Mouse (Mus musculus) hindbrain, embryonic 16.5 days (tissue): ENCODE measurements around the gene Slc29a1. TPM values are rescaled to one million over a fixed set of nuclear protein-coding genes. Genes with fewer than 3 reads are reported as not detected.

ENCODE experiments used
- ATAC-seq: fragments of 200-750 bp; cut with Nextera tagmentation; 2 replicates; pipeline ENCODE4 v1.8.0; 2017; ENCODE audit warnings: moderate TSS enrichment, moderate library complexity
- H3K27ac ChIP-seq: fragments of 300-500 bp; sonication (generic); 2 replicates; pipeline ENCODE4 v1.5.1; 2014; ENCODE audit warnings: low read depth, mild to moderate bottlenecking, control low read depth, low read length, moderate library complexity
- H3K27me3 ChIP-seq: fragments of 300-500 bp; sonication (generic); replicated peaks from 2 replicates; pipeline ENCODE4 v1.6.1; 2014; ENCODE audit warnings: low read length; ENCODE audit not compliant: control insufficient read depth, insufficient read depth
- H3K36me3 ChIP-seq: fragments of 300-500 bp; sonication (generic); 2 replicates; pipeline ENCODE4 v1.6.1; 2014; ENCODE audit warnings: mild to moderate bottlenecking, low read length, moderate library complexity, mixed read lengths; ENCODE audit not compliant: control insufficient read depth, insufficient read depth
- H3K4me1 ChIP-seq: fragments of 300-500 bp; sonication (generic); 2 replicates; pipeline ENCODE4 v1.6.1; 2014; ENCODE audit warnings: low read depth, low read length; ENCODE audit not compliant: control insufficient read depth, insufficient read depth
- H3K4me2 ChIP-seq: fragments of 300-500 bp; sonication (generic); 2 replicates; pipeline ENCODE4 v1.6.1; 2014; ENCODE audit warnings: mild to moderate bottlenecking, low read length, control low read depth, moderate library complexity
- H3K4me3 ChIP-seq: fragments of 300-500 bp; sonication (generic); 2 replicates; pipeline ENCODE4 v1.5.1; 2014; ENCODE audit warnings: mild to moderate bottlenecking, low read length, control low read depth, moderate library complexity
- H3K9ac ChIP-seq: fragments of 300-500 bp; sonication (generic); 2 replicates; pipeline ENCODE4 v1.6.1; 2014; ENCODE audit warnings: low read depth, mild to moderate bottlenecking, control low read depth, low read length, moderate library complexity
- H3K9me3 ChIP-seq: fragments of 300-500 bp; sonication (generic); 2 replicates; pipeline ENCODE4 v1.6.1; 2014; ENCODE audit warnings: mild to moderate bottlenecking, low read length, moderate library complexity; ENCODE audit not compliant: control insufficient read depth
- WGBS: fragments of 180-500 bp; shearing (Covaris S2); extraction: QIAGEN DNeasy Blood & Tissue Kit; methylation state at CpG from one replicate; pipeline ENCODE4 v1.1.7; 2014; 5-methylcytosine and 5-hydroxymethylcytosine counted together
- polyA plus RNA-seq: library from polyadenylated mRNA; unstranded; fragments of >200 nt; fragmentation: Nextera tagmentation; extraction: Ambion mirVana; gene quantifications from 2 replicates; pipeline ENCODE4 v1.2.1, GENCODE M21; 2015

The Slc29a1 gene
- polyA plus RNA-seq, 1 experiment from 2014 or later, result 56.5 TPM

DNA sequence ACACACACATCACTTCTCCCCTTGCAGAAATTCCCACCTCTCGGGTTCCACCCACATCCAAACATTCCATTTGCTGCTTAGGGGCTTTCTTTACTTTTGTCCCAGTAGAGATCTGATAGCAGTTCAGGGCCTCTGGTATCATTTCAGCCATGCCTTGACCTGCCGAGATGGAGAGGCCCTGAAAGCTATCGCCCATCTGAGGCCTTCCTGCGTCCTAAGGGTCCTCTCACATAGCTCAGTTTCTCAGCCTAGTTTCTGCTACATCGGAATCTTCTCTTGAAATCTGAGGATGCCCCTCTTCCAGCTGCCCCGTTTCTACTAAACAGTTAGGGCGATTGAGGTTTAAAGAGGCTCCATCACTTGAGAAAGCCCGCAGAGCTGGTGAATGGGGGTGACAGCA lies 5.2 kb downstream of the Slc29a1 start:
- H3K4me3 ChIP-seq, result peak overlapping the region; percentile 56
- peak overlapping the region; percentile 81 for H3K4me2 ChIP-seq
- WGBS, result 44% methylated on average over 8 of the region's 8 CpGs
- peaks cover 37% of the 10 kb centered on the region for H3K4me1 ChIP-seq
- peaks cover 2% of the 10 kb centered on the region; the same call in 1 of the 2 replicates for H3K27me3 ChIP-seq
- H3K36me3 ChIP-seq, result no peaks in the 10 kb centered on the region
- no peak overlapping the region; the same call in 1 of the 2 replicates for H3K27ac ChIP-seq
- no peaks in the 10 kb centered on the region for H3K9me3 ChIP-seq
- peak overlapping the region; percentile 69; the same call in 1 of the 2 replicates for H3K9ac ChIP-seq
- ATAC-seq, result no peak

DNA sequence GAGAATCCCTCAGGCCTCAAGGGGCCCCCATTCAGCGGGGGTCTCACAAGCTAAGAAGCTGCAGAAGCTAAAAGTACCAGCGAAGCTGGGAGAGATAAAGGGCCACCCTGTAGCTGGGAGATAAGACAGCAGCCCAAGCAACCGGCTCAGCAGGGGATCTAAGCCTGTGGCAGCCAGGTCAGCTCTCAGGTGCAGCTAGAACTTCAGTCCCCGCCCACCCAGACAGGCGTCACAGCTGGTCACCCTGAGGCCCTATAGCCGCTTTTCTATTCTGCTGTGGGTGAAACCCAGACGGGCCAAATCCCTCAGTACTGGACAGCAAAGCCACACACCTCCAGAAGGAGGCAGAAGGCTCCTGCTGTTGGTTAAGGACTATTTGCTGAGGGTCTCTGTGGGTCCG lies 5.9 kb downstream of the Slc29a1 start:
- Histone ChIP-seq H3K4me3 (no peak overlapping the region), H3K4me1 (peaks cover 35% of the 10 kb centered on the region), H3K9ac (no peak overlapping the region), H3K9me3 (no peaks in the 10 kb centered on the region), H3K36me3 (no peaks in the 10 kb centered on the region), H3K27ac (no peak overlapping the region), H3K27me3 (peaks cover 2% of the 10 kb centered on the region; the same call in 1 of the 2 replicates), H3K4me2 (peak overlapping the region; percentile 81)
- no peak for ATAC-seq
- 29% methylated on average over 8 of the region's 8 CpGs for WGBS

DNA sequence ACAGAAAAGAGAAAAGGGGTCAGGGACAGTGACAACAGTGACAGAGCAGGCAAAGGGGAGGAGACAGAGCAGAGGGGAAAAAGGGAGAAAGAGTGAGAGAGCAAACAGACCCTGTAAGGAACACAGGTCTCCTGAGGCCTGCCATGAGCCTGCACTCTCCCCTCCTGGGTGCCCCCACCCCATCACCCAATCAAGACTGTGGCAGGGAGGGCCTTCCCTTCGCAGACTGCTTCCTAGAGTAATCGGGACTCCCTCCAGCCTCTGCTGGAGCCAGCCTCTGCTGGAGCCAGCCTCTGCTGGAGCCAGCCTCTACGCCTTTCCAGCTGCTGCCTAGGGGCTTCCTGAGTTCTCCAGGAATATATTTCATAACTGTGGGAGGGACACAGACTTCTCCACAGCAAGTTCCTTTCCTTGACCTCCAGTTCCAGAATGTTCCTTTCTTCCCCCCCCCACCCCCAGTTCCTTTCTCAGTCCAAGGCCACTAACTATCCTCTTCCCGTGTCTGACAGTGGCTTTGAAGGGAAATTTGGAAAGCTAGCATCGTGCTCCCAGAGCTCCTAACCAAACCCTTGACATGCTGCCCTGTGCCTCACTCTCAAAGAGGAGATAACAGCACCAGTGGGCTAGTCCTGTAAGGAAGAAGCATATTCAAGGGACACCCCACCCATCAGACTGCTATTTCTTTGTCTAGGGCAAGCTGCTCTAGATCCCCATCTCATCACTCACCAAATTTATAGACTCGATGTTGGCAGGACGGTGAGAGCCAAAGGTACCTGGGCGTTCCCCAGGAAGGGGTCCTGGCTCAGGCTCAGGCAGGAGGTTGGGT lies 6.6 kb downstream of the Slc29a1 start:
- no peak overlapping the region for H3K4me3 ChIP-seq
- WGBS, result 59% methylated on average over 8 of the region's 8 CpGs
- no peak for ATAC-seq
- H3K4me1 ChIP-seq, result peaks cover 35% of the 10 kb centered on the region
- H3K4me2 ChIP-seq, result peak overlapping the region; percentile 16
- H3K9ac ChIP-seq, result peak overlapping the region; percentile 44; the same call in 1 of the 2 replicates
- H3K36me3 ChIP-seq, result no peaks in the 10 kb centered on the region
- H3K9me3 ChIP-seq, result no peaks in the 10 kb centered on the region
- peaks cover 2% of the 10 kb centered on the region; the same call in 1 of the 2 replicates for H3K27me3 ChIP-seq
- H3K27ac ChIP-seq, result no peak overlapping the region

DNA sequence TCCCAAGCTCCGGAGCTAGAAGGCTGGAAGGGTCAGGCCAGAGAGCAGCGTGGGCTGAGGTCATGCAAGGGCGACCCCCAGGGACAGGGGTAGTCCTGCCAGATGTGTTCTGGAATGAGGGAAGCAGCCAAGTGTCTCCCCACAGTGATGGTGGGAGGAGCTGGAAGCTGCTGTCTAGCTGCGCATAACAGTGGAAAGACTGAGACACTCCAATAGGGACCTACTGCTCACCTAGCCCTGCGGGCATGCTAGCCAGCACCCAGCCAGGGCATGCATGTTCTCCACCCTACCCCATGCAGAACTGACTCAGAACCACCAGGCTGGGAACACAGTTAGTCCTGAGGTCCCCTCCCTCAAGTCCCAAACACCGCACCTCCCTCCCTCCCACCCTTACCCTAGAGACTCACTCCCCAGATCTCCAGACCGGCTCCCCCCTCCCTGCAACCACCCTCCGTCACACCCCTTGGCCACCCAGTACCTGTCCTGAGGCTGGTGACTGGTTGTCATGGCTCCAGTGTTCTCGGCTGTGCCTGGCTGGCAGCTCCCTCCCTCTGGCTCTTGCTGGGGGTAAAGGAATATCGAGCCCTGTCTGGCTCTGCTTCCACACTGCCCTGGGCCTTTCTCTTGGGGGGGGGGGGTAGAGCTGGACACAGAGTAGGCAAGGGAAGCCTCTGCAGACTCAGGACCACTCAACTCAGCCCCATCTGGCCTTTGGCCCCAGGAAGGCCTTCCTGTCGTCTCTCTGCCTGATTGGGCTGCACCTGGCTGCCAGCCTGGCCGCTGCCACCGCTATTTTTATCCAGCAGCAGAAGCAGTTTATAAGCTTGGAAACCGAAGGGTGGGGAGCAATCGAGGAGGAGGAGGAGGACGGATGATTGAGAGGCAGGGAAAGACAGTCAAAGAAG lies 7.5 kb downstream of the Slc29a1 start:
- 42% methylated on average over 15 of the region's 16 CpGs for WGBS
- Histone ChIP-seq H3K36me3 (no peaks in the 10 kb centered on the region), H3K27ac (no peak overlapping the region), H3K9ac (peak overlapping the region; percentile 44; the same call in 1 of the 2 replicates), H3K27me3 (peaks cover 2% of the 10 kb centered on the region; the same call in 1 of the 2 replicates), H3K4me3 (no peak overlapping the region), H3K4me2 (peak overlapping the region; percentile 16), H3K9me3 (no peaks in the 10 kb centered on the region), H3K4me1 (peaks cover 35% of the 10 kb centered on the region)
- no peak for ATAC-seq

DNA sequence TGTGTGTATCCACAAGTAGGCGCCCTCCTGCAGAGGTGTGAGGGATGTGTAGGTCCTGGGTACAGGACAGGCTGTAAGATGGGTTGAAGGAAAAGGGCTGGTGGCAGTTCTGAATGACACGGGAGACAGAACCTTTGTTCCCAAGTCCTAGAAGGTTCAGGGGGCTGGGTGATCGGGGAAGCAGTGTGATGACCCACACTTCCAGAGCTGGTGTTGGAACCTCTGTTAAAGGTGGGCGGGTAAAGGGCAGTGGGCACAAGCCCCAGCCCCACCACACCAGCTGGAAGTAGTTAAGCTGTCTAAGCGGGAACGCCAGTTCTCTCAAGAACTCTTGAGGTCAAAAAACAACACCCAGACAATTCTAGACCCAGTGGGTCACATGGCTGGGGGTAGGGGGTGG lies 9.0 kb downstream of the Slc29a1 start:
- H3K36me3 ChIP-seq, result no peaks in the 10 kb centered on the region
- peaks cover 22% of the 10 kb centered on the region for H3K4me1 ChIP-seq
- H3K4me2 ChIP-seq, result no peak overlapping the region
- peaks cover 2% of the 10 kb centered on the region; the same call in 1 of the 2 replicates for H3K27me3 ChIP-seq
- no peak overlapping the region for H3K4me3 ChIP-seq
- WGBS, result 86% methylated on average over 6 of the region's 6 CpGs
- no peak for ATAC-seq
- H3K9ac ChIP-seq, result no peak overlapping the region
- no peak overlapping the region for H3K27ac ChIP-seq
- no peaks in the 10 kb centered on the region for H3K9me3 ChIP-seq

DNA sequence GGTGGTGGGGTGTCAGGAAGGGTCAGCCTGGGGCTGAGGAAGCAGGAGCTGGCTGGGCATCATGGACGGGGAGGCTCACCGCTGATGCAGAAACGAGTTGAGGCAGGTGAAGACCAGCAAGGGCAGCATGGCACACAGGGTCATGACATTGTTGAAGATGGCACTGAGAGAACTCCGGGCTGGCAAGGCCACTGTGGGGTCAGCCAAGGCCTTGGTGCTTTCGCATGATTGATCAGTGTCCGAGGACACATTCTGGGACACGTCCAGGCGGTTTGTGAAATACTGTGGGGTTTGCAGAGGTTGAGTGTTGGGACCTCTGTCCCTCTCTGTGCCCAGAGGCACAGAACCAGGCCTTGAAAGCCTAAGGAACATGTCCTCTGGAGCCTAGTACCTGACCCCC lies 9.6 kb downstream of the Slc29a1 start:
- Histone ChIP-seq H3K36me3 (no peaks in the 10 kb centered on the region), H3K4me3 (no peak overlapping the region), H3K9ac (no peak overlapping the region), H3K27ac (no peak overlapping the region), H3K4me2 (no peak overlapping the region), H3K27me3 (peaks cover 2% of the 10 kb centered on the region; the same call in 1 of the 2 replicates), H3K4me1 (peaks cover 25% of the 10 kb centered on the region), H3K9me3 (no peaks in the 10 kb centered on the region)
- no peak for ATAC-seq
- WGBS, result 88% methylated on average over 8 of the region's 8 CpGs

DNA sequence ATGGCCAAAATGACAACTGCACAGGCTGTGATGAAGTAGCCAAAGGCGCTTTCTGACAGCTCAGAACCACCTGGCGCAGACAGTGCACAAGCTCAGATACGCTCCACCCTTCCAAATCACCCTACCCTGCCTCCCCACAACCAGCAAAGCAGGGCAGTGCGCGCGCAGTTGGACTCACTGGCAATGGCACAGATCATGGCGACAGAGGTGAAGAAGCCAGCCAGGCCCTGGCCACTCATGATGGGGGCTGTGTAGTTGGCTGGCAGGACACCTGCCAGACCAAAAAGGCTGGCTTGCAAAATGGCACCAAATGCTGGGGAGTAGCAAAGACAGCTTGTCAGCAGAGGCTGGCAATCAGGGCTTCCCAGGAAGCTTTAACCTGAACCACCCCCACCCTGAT lies 10.2 kb downstream of the Slc29a1 start:
- 95% methylated on average over 7 of the region's 7 CpGs for WGBS

DNA sequence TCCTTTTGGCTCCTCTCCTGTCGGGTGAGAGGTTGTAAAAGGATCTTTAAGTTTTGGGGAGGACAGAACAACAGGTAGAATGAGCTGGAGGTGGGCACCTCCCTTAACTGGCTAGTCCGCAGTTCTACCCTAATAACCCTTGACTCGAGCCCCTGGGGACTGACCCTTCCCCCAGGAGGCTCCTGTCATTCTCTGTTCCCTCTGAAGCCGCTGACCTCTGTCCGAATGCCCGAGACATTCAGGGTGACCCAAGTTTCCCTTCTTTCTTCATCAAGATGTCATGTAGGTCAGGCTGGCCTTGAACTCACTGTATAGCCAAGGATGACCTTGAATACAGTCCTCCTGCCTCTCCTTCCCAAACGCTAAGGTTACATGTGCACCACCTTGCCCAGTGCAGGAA lies 11.0 kb downstream of the Slc29a1 start:
- no peaks in the 10 kb centered on the region for H3K9me3 ChIP-seq
- H3K36me3 ChIP-seq, result no peaks in the 10 kb centered on the region
- no peak overlapping the region for H3K27ac ChIP-seq
- no peak for ATAC-seq
- WGBS, result 94% methylated on average over 7 of the region's 7 CpGs
- H3K27me3 ChIP-seq, result no peaks in the 10 kb centered on the region
- no peak overlapping the region for H3K4me2 ChIP-seq
- H3K9ac ChIP-seq, result no peak overlapping the region
- H3K4me3 ChIP-seq, result no peak overlapping the region
- H3K4me1 ChIP-seq, result peaks cover 22% of the 10 kb centered on the region

More for the DNA sequence above, 10.2 kb downstream of the Slc29a1 start:
- Histone ChIP-seq H3K4me3 (no peak overlapping the region), H3K36me3 (no peaks in the 10 kb centered on the region), H3K4me2 (no peak overlapping the region), H3K27ac (no peak overlapping the region), H3K4me1 (peaks cover 25% of the 10 kb centered on the region), H3K9me3 (no peaks in the 10 kb centered on the region), H3K9ac (no peak overlapping the region), H3K27me3 (peaks cover 2% of the 10 kb centered on the region; the same call in 1 of the 2 replicates)
- ATAC-seq, result no peak

DNA sequence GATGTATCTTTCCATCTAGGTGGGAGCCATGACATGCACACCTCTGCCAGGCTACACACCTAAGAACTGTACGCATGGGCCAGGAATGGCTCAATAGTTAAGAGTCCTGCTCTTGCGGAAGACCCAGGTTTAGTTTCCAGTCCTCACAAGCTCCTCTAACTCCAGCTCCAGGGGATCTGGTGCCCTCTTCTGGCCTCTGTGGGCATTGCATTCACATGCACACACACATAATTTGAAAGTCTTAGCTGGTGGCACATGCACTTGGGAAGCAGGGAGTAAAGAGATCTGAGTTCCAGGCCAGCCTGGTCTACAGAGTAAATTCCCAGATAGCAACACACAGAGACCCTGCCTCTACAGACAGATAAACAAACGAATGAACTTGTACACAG lies 13.0 kb downstream of the Slc29a1 start:
- Histone ChIP-seq H3K36me3 (no peaks in the 10 kb centered on the region), H3K4me1 (peaks cover 12% of the 10 kb centered on the region), H3K4me3 (no peak overlapping the region), H3K27me3 (no peaks in the 10 kb centered on the region), H3K4me2 (no peak overlapping the region), H3K9ac (no peak overlapping the region), H3K9me3 (no peaks in the 10 kb centered on the region), H3K27ac (no peak overlapping the region)
- 98% methylated on average over 3 of the region's 3 CpGs for WGBS
- no peak for ATAC-seq
